Mouse (Mus musculus) brain, embryonic 14.5 days (tissue): Measurements from ENCODE around the gene Retn.

Source experiments
- CTCF ChIP-seq: fragments of 200-500 bp; IDR thresholded peaks from 2 replicates; pipeline ENCODE4 v1.5.1; 2012; ENCODE audit warnings: inconsistent platforms, mild to moderate bottlenecking, moderate library complexity, borderline replicate concordance; ENCODE audit not compliant: insufficient read depth, insufficient read length; ENCODE audit errors: extremely low read depth
- POLR2A ChIP-seq: fragments of 200-500 bp; IDR thresholded peaks from 2 replicates; pipeline ENCODE4 v1.6.1; 2012; ENCODE audit warnings: mild to moderate bottlenecking, inconsistent platforms, borderline replicate concordance; ENCODE audit not compliant: poor library complexity, insufficient read depth, insufficient read length, severe bottlenecking; ENCODE audit errors: extremely low read depth

- TF ChIP-seq CTCF (no peak), POLR2A (no peak)
These were observed 24.1 kb upstream of the Retn start for GRCm38 (mm10) chr8:3631478-3631875.
